ENCODE assay signal across 16 mouse cellular contexts in the genomic region with DNA sequence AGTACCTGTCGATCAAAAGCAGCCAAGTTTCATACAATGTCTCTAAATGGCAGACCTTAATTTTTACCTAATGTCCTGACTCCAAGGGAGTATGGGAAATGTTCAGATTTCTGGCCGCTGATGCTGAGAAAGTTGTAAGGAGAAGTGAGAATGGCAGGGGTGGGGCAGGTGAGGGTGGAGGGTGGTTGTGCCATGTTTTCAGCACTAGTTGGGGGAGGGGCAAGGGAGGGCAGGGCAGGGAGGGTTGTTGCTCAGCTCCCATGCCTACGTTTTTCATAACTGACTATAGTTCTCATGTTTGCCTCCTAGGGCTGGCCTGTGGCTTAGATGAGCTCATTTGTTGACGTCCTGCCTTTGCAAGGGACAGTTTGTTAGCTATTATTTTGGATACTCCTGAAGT. TPM values are rescaled to one million over a fixed set of nuclear protein-coding genes. Genes with fewer than 3 reads are reported as not detected.
DNase-seq lines count a peak whose midpoint lies in the region; ATAC-seq and TF ChIP-seq lines count a peak whose summit lies in the region.
"Had no signal": no experiment of that assay in that cellular context is flagged by ENCODE, and none has a peak within 500 bp of the region (broad histone marks: within the 10 kb centered on the region; RNA-seq: fewer than 3 reads in every experiment).

No protein-coding gene starts in this region.

- no peaks in the 10 kb centered on the region for H3K9me3 ChIP-seq in lung, postnatal 0 days (ENCODE audit: low read length)
- no peaks in the 10 kb centered on the region for H3K9me3 ChIP-seq in intestine, embryonic 15.5 days
- H3K9me3 ChIP-seq: heart, embryonic 13.5 days; liver, embryonic 12.5 days; midbrain, embryonic 10.5 days; neural tube, embryonic 12.5 days had no signal

- ATAC-seq in lung, postnatal 0 days: 0 out of 2 replicates have a peak, but pooled peaks have one; percentile 11
- no peak for ATAC-seq in intestine, embryonic 15.5 days
- ATAC-seq: inflammation-experienced regulatory T-cells, adult 6 months; liver, embryonic 12.5 days had no signal

- intact Hi-C loops in heart, adult 2 months (cut with DNase I): no loop called here
- intact Hi-C loops in heart, postnatal 25 days (cut with DNase I): no loop called here

- H3K27ac ChIP-seq in cerebellum, adult 2 months (ENCODE audit: insufficient read depth, low read length): peak overlapping the region; percentile 94
- peak overlapping the region; percentile 51 for H3K27ac ChIP-seq in heart, adult 2 months
- H3K27ac ChIP-seq in lung, postnatal 0 days (ENCODE audit: low read length): 0 out of 2 replicates have a peak overlapping the region, but pooled peaks have one; percentile 51
- H3K27ac ChIP-seq in intestine, embryonic 15.5 days: no peak overlapping the region
- H3K27ac ChIP-seq: liver, embryonic 12.5 days; midbrain, embryonic 10.5 days; neural tube, embryonic 12.5 days had no signal

- TF ChIP-seq EP300 in heart, adult 2 months (IDR thresholded peaks at IDR 0.05; ENCODE audit: insufficient read depth, low read depth, low read length): 0 out of 2 replicates have a peak, but pooled peaks have one; percentile 6
- TF ChIP-seq EP300 in lung, postnatal 0 days (IDR thresholded peaks at IDR 0.05): no peak

- no peaks in the 10 kb centered on the region for H3K79me2 ChIP-seq in heart, adult 2 months (replicated peaks; ENCODE audit: control insufficient read depth, insufficient read depth, low read length)

- DNase-seq in cerebellum, adult 2 months: no peak
- DNase-seq in cerebellum, postnatal 4 days (ENCODE audit: low spot score in 2 of 2): no peak
- no peak for DNase-seq in heart, adult 2 months
- DNase-seq in heart, postnatal 25 days (ENCODE audit: low spot score): no peak
- DNase-seq in lung, postnatal 0 days (ENCODE audit: low spot score): peak; percentile 28
- DNase-seq in lung, postnatal 25 days (ENCODE audit: low spot score): no peak
- DNase-seq in splenic B cell, adult 2 months (ENCODE audit: low read depth, low spot score): peak; percentile 24
- DNase-seq: adrenal gland, adult 8-10 months; kidney, postnatal 4 days had no signal

- no peak for TF ChIP-seq POLR2A in cerebellum, adult 2 months (IDR thresholded peaks at IDR 0.05; ENCODE audit: borderline replicate concordance, insufficient read depth, low read length)
- no peak for TF ChIP-seq POLR2A in heart, adult 2 months (IDR thresholded peaks at IDR 0.05; ENCODE audit: insufficient read depth, low read depth, low read length)

- 49% methylated on average over 4 of the region's 4 CpGs for WGBS in cerebellum, adult 2 months
- 74% methylated on average over 4 of the region's 4 CpGs for WGBS in heart, adult 2 months
- 59% methylated on average over 4 of the region's 4 CpGs for WGBS in lung, postnatal 0 days
- WGBS in intestine, embryonic 15.5 days: 75% methylated on average over 4 of the region's 4 CpGs

- H3K27me3 ChIP-seq in cerebellum, adult 2 months (ENCODE audit: control insufficient read depth, insufficient read depth, low read length): no peaks in the 10 kb centered on the region
- H3K27me3 ChIP-seq in heart, adult 2 months (ENCODE audit: control insufficient read depth, insufficient read depth, low read length): no peaks in the 10 kb centered on the region
- H3K27me3 ChIP-seq in lung, postnatal 0 days (replicated peaks; ENCODE audit: insufficient read depth, low read length): no peaks in the 10 kb centered on the region
- H3K27me3 ChIP-seq in splenic B cell, adult 2 months (ENCODE audit: control insufficient read depth, insufficient read depth, low read length, poor library complexity, severe bottlenecking): no peaks in the 10 kb centered on the region
- no peaks in the 10 kb centered on the region for H3K27me3 ChIP-seq in intestine, embryonic 15.5 days (replicated peaks)
- H3K27me3 ChIP-seq: heart, embryonic 13.5 days; liver, embryonic 12.5 days; neural tube, embryonic 12.5 days had no signal

- H3K9ac ChIP-seq in heart, adult 2 months (ENCODE audit: low read depth, low read length): no peak overlapping the region
- no peak overlapping the region for H3K9ac ChIP-seq in lung, postnatal 0 days (replicated peaks; ENCODE audit: low read depth)
- H3K9ac ChIP-seq in intestine, embryonic 15.5 days: no peak overlapping the region
- H3K9ac ChIP-seq: heart, embryonic 13.5 days; liver, embryonic 12.5 days; neural tube, embryonic 12.5 days had no signal

- H3K36me3 ChIP-seq in heart, adult 2 months (ENCODE audit: control insufficient read depth, insufficient read depth, low read length): no peaks in the 10 kb centered on the region
- H3K36me3 ChIP-seq in lung, postnatal 0 days (ENCODE audit: insufficient read depth, low read length): no peaks in the 10 kb centered on the region
- no peaks in the 10 kb centered on the region for H3K36me3 ChIP-seq in splenic B cell, adult 2 months (ENCODE audit: control insufficient read depth, insufficient read depth, low read length, poor library complexity, severe bottlenecking)
- no peaks in the 10 kb centered on the region for H3K36me3 ChIP-seq in intestine, embryonic 15.5 days
- H3K36me3 ChIP-seq: heart, embryonic 13.5 days; liver, embryonic 12.5 days; midbrain, embryonic 10.5 days; neural tube, embryonic 12.5 days had no signal

- H3K4me2 ChIP-seq in lung, postnatal 0 days (replicated peaks; ENCODE audit: low read depth, low read length): no peak overlapping the region
- no peak overlapping the region for H3K4me2 ChIP-seq in intestine, embryonic 15.5 days (replicated peaks)
- H3K4me2 ChIP-seq: heart, embryonic 13.5 days; liver, embryonic 12.5 days; neural tube, embryonic 12.5 days had no signal

- no peak for TF ChIP-seq CTCF in cerebellum, adult 2 months (IDR thresholded peaks at IDR 0.05; ENCODE audit: borderline replicate concordance, insufficient read depth, low read depth, low read length)
- no peak for TF ChIP-seq CTCF in heart, adult 2 months (IDR thresholded peaks at IDR 0.05)
- TF ChIP-seq CTCF in lung, postnatal 0 days (IDR thresholded peaks at IDR 0.05): no peak

- peaks cover 43% of the 10 kb centered on the region for H3K4me1 ChIP-seq in cerebellum, adult 2 months (ENCODE audit: control insufficient read depth, insufficient read depth, low read length)
- peaks cover 8% of the 10 kb centered on the region for H3K4me1 ChIP-seq in heart, adult 2 months (ENCODE audit: control insufficient read depth, insufficient read depth, low read length)
- H3K4me1 ChIP-seq in lung, postnatal 0 days (ENCODE audit: insufficient read depth, low read depth, low read length): peaks cover 15% of the 10 kb centered on the region; the same call in 1 of the 2 replicates
- H3K4me1 ChIP-seq in intestine, embryonic 15.5 days (replicated peaks): no peaks in the 10 kb centered on the region
- H3K4me1 ChIP-seq: midbrain, embryonic 10.5 days; neural tube, embryonic 12.5 days had no signal

- no peak overlapping the region for H3K4me3 ChIP-seq in cerebellum, adult 2 months (replicated peaks; ENCODE audit: insufficient read depth, low read depth, low read length)
- H3K4me3 ChIP-seq in heart, adult 2 months: no peak overlapping the region
- H3K4me3 ChIP-seq in lung, postnatal 0 days (ENCODE audit: low read depth, low read length): no peak overlapping the region
- no peak overlapping the region for H3K4me3 ChIP-seq in intestine, embryonic 15.5 days (replicated peaks)
- H3K4me3 ChIP-seq: heart, embryonic 13.5 days; liver, embryonic 12.5 days; midbrain, embryonic 10.5 days; neural tube, embryonic 12.5 days had no signal

RNA-seq across cellular contexts. Expression of a gene that starts 18.2 kb away (rescaled TPM):
- 1.2 and 2.1 TPM in 2 replicates for polyA plus RNA-seq in cerebellum, adult 2 months (2012; rRNA removed)
- 1 to 10 TPM; 1.0 to 1.6 TPM for total RNA-seq in heart, adult 2 months (2021)
- polyA plus RNA-seq in heart, adult 2 months (2012; rRNA removed): 1.1 and 3.3 TPM in 2 replicates
- 1 to 10 TPM in 1 of 2 experiments, under 1 TPM in 1; 0.87 to 1.8 TPM for total RNA-seq in heart, postnatal 25 days (2021)
- polyA plus RNA-seq in lung, postnatal 0 days (2015; fragmentation: Nextera tagmentation; extraction: Ambion mirVana): 7.3 and 7.8 TPM in 2 replicates
- polyA plus RNA-seq in intestine, embryonic 15.5 days (2015; fragmentation: Nextera tagmentation; extraction: Ambion mirVana): not detected in 2 replicates
- polyA plus RNA-seq: inflammation-experienced regulatory T-cells, adult 6 months; kidney, embryonic 14.5 days; midbrain, embryonic 10.5 days; neural tube, embryonic 12.5 days had no signal

RNA-seq across cellular contexts. Expression of a gene that starts 41.8 kb away (rescaled TPM):
- 68.4 and 74.8 TPM in 2 replicates for polyA plus RNA-seq in cerebellum, adult 2 months (2012; rRNA removed)
- 10 to 100 TPM; 33.8 to 36.4 TPM for total RNA-seq in heart, adult 2 months (2021)
- 26.2 and 40.9 TPM in 2 replicates for polyA plus RNA-seq in heart, adult 2 months (2012; rRNA removed)
- total RNA-seq in heart, postnatal 25 days (2021): 10 to 100 TPM; 30.6 to 35.2 TPM
- 67.4 and 68.4 TPM in 2 replicates for polyA plus RNA-seq in lung, postnatal 0 days (2015; fragmentation: Nextera tagmentation; extraction: Ambion mirVana)
- polyA plus RNA-seq in intestine, embryonic 15.5 days (2015; fragmentation: Nextera tagmentation; extraction: Ambion mirVana): 50.5 and 51.6 TPM in 2 replicates

RNA-seq across cellular contexts. Expression of a gene that starts 50.7 kb away (rescaled TPM):
- polyA plus RNA-seq in cerebellum, adult 2 months (2012; rRNA removed): 142 and 148 TPM in 2 replicates
- total RNA-seq in heart, adult 2 months (2021): 10 to 100 TPM; 21.7 to 27.1 TPM
- 22.6 and 26.7 TPM in 2 replicates for polyA plus RNA-seq in heart, adult 2 months (2012; rRNA removed)
- 10 to 100 TPM; 28.1 to 30.6 TPM for total RNA-seq in heart, postnatal 25 days (2021)
- 38.4 and 39.9 TPM in 2 replicates for polyA plus RNA-seq in lung, postnatal 0 days (2015; fragmentation: Nextera tagmentation; extraction: Ambion mirVana)
- 89.0 and 98.6 TPM in 2 replicates for polyA plus RNA-seq in intestine, embryonic 15.5 days (2015; fragmentation: Nextera tagmentation; extraction: Ambion mirVana)

Comparison
In these comparisons a context has a peak if more than half of its experiments do, and no peak if none do; other contexts are left out.
1. DNase-seq: peak in lung, postnatal 0 days (single experiment) and splenic B cell, adult 2 months (single experiment); none in cerebellum, adult 2 months (0 of 2), cerebellum, postnatal 4 days (0 of 2), heart, adult 2 months (0 of 2), heart, postnatal 25 days (single experiment) and lung, postnatal 25 days (single experiment).